Mouse (Mus musculus): ENCODE data around the gene Brd2. TPM values are rescaled to one million over a fixed set of nuclear protein-coding genes. Genes with fewer than 3 reads are reported as not detected.
"Not testable (repeated sequence)": the region's sequence is repeated elsewhere in the genome, so short reads cannot be mapped to it uniquely, and the experiment has no call there.

The Brd2 gene
- 10 to 100 TPM; 71.6 to 77.3 TPM for total RNA-seq (2021)
- long read RNA-seq, experiment 1, partial matches to known transcripts = 4 of 35 reads
- long read RNA-seq, experiment 1, other reads (novel, unspliced or antisense) = 31 of 35 reads
- long read RNA-seq, experiment 2, partial matches to known transcripts = 7 of 45 reads
- long read RNA-seq, experiment 2, other reads (novel, unspliced or antisense) = 38 of 45 reads

DNA sequence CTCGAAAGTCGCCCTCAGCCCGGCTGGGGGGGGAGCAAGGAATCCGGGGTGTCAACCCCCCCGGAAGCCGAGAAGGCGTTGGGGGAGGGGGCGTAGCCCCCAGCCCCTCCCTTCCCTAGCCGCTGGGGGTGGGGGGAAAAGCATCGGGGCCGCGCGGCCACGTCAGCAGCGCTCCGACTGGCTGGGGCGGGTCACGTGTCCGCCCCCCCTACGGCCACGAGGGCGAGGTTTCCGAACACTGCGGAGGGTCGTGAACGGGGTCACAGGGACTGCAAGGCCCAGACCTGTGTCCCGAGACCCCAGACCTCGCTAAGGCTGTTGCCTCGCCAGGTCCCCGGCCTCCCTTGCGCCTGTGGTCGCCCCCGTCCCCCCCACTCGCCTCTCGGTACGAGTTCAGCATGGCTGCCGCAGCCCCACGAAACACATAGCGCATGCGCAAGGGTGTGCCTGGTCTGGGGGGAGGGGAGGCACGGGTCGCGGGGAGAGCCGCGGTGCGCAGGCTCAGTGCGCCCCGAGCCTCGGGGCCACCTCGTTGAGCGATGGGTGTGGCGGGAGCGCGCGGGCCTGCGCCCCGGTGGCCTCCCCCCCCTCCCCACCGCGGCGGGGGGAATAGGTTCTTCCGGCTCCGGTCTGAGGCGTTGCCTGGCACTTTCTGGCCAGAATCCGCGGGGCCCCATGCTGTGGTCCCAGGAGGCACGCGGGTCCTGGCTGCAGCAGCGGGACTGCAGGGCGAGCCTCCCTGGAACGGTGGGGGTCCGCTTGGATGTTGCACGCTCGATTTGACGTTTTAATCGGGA, at the start of gene Brd2:
Brd2 (minus strand) TSS at position 447 of the 797 bp plus-strand sequence.
- DNase-seq (ENCODE audit: low spot score) = peak; percentile 98

- peak; percentile 77 for DNase-seq (ENCODE audit: low spot score)
Measured at GRCm38 (mm10) chr17:34170877-34171498, 48.6 kb upstream of the Brd2 start.

DNA sequence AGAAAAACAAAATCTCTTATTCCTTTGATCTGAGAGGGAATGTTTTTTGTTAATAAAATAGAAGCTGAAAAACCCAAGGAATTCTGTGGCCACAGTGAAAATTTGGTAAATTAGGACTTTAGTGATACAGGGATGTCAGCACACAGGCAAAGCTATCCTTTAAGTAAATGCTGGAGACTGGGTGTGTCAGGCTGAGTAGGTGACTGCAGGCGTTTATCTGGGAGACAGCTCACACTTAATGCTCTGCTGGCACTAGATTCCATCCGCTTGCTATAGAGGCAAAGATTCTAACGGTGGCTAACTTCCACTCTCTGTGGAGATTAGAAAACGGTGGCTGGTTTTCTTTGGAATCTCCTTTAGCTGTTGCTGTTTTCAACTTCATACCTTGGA, 48.0 kb upstream of the Brd2 start:
- no peak for DNase-seq (ENCODE audit: low spot score)

DNA sequence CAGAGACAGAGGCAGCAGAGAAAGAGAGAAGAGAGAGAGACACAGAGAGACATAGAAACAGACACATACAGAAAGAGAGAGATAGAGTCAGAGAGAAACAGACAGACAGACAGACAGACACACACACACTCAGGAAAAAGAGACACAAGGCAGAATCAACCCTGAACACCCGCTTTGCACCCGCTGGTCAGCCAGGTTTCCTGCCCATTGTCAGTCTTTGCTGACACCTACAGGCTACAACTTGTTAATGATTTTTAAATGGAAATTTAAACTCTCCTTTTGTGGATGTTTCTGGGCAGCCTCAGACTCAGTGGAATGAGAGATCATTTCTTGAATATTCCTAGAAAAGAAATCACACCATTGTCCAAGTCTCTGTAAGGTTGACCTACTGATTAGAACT, 46.8 kb upstream of the Brd2 start:
- DNase-seq (ENCODE audit: low spot score) = peak; percentile 32

DNA sequence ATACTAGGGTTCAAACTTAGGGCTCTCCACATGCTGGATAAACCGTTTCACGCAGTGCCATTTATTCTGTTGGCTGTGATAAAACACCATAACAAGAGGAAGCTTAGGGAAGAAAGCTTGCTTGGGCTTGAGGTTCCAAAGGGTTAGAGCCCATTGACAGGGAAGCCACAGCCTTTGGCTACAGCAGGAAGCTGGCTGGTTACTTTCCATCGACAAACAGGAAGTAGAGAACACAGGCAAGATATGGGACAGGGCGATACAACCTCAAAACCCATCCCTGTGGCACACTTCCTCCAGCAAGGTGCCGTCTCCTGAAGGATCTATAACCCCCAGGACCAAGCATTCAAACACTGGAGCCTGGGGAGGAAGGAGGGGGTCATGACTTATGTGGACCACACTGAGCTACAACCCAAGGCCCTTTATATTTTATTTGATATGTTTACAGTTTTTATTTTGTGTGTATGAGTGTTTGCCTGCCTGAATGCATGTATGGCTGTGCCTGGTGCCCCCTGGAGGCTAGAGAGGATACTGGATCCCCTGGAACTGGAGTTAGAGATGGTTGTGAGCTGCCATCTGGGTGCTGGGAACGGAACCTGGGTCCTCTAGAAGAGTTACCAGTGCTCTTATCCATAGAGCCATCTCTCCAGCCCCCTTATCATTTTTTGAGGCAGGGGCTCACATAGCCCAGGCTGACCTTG, 42.7 kb upstream of the Brd2 start:
- DNase-seq (ENCODE audit: low spot score) = no peak

DNA sequence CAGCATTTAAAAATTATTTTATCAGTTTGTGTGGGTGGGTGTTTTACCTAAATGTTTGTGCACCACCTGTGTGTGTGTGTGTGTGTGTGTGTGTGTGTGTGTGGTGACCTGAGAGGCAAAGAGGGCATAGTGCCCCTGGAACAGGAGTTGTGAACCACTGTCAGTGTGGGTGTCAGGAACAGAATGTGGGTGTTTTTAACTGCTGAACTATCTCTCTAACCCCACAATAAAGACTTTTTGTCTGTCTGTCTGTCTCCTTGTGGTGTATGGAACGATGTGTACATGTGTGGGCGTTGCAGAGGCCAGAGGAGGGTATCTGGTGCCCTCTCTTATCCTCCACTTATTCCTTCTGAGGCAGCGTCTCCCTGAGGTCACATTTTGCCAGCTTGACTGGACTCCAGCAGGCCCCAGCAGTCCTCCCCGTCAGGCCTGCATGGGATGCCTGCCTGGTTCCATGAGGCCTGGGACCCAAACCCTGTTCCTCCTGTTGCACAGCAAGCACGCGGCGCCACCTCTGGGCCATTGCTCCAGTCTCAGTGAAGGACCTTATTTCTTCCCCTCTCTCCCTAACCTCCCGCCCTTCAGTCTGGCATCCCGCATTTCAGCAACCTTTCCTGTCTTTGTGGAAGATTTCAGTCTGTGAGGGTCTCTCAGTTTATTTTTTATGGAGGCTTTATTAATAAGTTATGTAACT, 41.9 kb upstream of the Brd2 start:
- no peak for DNase-seq (ENCODE audit: low spot score)

GRCm38 (mm10) chr17:34155534-34155933, 33.1 kb upstream of the Brd2 start:
- DNase-seq (ENCODE audit: low spot score) = no peak

- DNase-seq (ENCODE audit: low spot score) = peak; percentile 67
Measured at GRCm38 (mm10) chr17:34152923-34153322, 30.5 kb upstream of the Brd2 start, which contains the start of gene H2-DMb1. TSS of gene H2-DMb1 (plus strand) at chr17:34153072.

DNA sequence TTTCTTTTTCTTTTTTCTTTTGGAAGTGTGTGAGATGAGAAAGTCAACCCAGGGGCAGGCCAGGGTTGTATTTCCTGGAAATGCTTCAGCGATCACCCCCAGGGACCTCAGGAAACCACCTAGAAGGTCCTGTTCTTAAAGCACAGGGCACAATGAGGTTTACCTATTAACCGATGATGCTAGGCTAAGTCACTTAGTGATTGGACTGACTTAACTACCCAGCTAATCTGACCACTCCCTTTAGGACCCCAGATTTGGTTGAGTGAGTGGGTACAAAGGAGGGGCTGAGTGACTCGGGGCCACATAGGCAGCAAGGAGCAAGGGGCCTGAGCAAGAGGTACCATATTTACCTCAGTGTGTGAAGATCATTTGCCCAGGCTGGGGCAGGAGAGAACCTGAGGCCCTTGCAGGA, 22.5 kb upstream of the Brd2 start:
- no peak for DNase-seq (ENCODE audit: low spot score)

GRCm38 (mm10) chr17:34144221-34144620, 21.8 kb upstream of the Brd2 start:
- not testable (repeated sequence) for DNase-seq (ENCODE audit: low spot score)

- no peak for DNase-seq (ENCODE audit: low spot score)
Measured at GRCm38 (mm10) chr17:34143461-34143860, 21.0 kb upstream of the Brd2 start.

- no peak for DNase-seq (ENCODE audit: low spot score)
Measured at GRCm38 (mm10) chr17:34143033-34143432, 20.6 kb upstream of the Brd2 start, which contains the start of gene H2-DMb2. TSS of gene H2-DMb2 (plus strand) at chr17:34143307.

DNA sequence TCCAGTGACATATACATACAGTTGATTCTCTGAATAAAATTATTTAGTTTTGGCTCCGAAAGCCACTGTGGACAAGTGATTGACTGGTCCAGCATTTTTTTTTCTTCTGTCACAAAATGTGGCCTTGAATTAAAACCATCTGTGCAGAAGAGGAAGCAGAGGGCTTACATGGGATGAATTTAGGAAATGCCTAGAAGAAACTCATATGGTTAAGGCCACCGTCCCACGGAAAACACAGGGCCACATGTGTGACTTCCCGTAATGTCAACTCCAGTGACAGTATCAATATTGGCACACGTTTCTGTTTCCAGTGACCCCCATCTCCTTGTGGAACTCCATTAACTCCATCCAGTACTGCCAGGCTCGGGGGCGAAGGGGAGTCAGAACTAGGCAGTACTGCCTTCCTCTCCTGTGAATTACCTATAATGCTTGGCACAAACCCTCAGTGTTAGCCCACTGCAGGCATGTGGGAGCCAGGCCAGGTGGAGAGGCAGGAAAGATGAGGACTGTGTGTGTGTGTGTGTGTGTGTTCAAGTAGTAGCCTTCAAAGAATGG, 20.1 kb upstream of the Brd2 start:
- no peak for DNase-seq (ENCODE audit: low spot score)

GRCm38 (mm10) chr17:34141448-34141847, 19.0 kb upstream of the Brd2 start:
- no peak for DNase-seq (ENCODE audit: low spot score)

DNA sequence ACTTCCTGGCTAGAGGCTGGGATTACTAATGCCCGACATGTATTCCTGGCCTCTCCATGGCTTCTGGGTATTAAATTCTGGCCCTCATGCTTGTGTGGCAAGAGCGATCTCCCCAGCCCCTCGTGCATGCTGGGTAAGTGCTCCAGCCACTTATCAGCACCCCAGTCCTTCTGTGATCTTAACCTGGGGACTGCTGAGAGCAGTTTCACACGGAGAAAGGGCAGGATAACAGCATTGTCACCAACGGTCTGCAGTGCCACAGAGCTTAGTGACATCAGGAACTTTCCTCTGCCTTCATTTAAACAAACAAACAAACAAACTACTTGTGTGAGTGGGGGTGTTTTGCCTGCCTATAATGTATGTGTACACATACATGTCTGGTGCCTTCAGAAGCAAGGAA, 17.8 kb upstream of the Brd2 start:
- no peak for DNase-seq (ENCODE audit: low spot score)

DNA sequence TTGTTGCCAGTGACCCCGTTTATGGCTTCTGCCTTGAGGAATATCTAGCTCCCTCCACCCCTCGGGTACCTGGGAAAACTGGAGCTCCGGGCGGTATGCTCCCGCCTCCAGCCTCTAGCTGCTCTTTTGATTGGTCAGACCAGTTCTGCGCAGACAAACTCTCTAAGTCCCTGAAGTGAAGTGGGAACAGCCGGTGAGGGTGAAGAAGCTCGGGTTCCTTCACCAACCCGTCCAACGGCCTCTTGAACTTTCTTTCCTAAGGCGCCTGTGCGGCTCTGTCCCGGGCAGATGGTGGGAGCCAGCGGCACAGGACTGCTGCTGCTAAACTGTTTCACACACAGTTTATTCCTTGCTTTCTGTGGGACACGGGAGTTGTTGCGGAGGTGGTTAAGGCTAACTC, 17.0 kb upstream of the Brd2 start:
- DNase-seq (ENCODE audit: low spot score) = peak; percentile 48

DNA sequence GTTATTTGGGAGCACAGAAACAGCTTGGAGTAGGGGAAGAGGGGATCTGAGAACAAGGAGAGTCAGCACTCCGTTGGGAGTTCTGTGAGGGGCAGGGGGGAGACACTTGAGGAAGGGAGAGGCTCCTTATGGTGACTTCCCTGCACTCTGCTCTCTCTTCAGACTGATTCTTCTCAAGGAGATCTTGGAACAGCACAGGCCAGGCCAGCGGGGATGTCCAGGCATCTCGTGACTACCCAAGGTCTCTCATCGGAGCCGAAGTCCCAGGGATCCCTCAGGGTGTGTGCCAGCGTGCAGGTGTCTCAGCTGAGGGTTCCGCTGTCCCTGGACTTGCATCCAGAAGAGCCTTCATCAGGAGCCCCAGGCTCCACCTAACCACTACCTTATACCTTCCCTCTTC, 16.2 kb upstream of the Brd2 start:
- DNase-seq (ENCODE audit: low spot score) = no peak

DNA sequence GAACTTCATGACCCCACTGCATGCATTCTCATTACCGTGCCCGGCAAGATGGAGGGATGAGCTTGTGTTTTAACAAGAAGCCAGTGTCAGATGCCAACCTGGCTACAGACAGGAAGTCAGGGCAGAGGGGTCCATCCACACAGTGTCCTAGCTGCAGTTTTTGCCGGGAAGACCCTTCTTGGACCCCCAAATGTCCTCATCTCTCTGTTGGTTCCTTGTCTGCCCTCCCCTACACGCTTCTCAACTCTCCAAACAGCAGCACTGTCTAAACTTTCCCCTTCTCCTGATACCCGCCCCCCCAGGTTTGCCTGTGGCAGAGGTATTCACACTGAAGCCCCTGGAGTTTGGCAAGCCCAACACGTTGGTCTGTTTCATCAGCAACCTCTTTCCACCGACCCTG, 15.2 kb upstream of the Brd2 start:
- DNase-seq (ENCODE audit: low spot score) = no peak

- DNase-seq (ENCODE audit: low spot score) = peak; percentile 99
Measured at GRCm38 (mm10) chr17:34135297-34136224, 13.1 kb upstream of the Brd2 start.

DNA sequence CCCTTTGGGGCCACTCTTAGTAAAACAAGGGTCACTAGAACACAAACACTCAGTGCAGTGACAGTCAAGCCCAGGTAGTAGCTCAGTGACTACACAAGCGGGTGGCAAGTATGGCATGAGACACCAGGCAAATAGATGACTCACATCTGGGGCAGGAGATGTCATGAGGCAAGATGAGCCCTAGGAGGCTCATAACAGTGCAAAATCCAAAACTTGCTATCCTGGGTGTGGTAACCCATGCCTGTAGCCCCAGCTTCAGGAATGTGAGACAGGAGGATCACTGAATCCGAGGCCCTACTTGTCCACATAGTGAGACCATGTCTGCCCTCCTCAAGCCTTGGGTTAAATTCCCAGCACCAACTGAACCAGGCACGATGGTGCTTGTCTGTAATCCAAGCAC, 12.0 kb upstream of the Brd2 start:
- DNase-seq (ENCODE audit: low spot score) = no peak
